ENCODE assay signal across 29 mouse cellular contexts in genomic region chr3:108737761-108738160, GRCm38 (mm10). TPM values are rescaled to one million over a fixed set of nuclear protein-coding genes. Genes with fewer than 3 reads are reported as not detected.
DNase-seq lines count a peak whose midpoint lies in the region; ATAC-seq and TF ChIP-seq lines count a peak whose summit lies in the region.
"Had no signal": no experiment of that assay in that cellular context is flagged by ENCODE, and none has a peak within 500 bp of the region (broad histone marks: within the 10 kb centered on the region; RNA-seq: fewer than 3 reads in every experiment).

No protein-coding gene starts in this region.

- H3K36me3 ChIP-seq in CH12.LX (replicated peaks in 1 of 2; ENCODE audit: control insufficient read depth in 1 of 2, insufficient read depth in 1 of 2, low read length in 1 of 2): no peaks in the 10 kb centered on the region
- no peaks in the 10 kb centered on the region for H3K36me3 ChIP-seq in splenic B cell, adult 2 months (ENCODE audit: control insufficient read depth, insufficient read depth, low read length, poor library complexity, severe bottlenecking)
- H3K36me3 ChIP-seq: embryonic facial prominence, embryonic 15.5 days; hindbrain, embryonic 15.5 days; limb, embryonic 10.5 days; midbrain, embryonic 15.5 days; neural tube, embryonic 13.5 days had no signal

- no peaks in the 10 kb centered on the region for H3K79me2 ChIP-seq in CH12.LX (replicated peaks; ENCODE audit: control insufficient read depth, extremely low read depth, insufficient read depth, poor library complexity, severe bottlenecking)

- peaks cover 6 to 27% of the 10 kb centered on the region in 2 experiments for H3K4me1 ChIP-seq in CH12.LX (ENCODE audit: control insufficient read depth in 1 of 2, insufficient read depth in 2 of 2)
- H3K4me1 ChIP-seq: hindbrain, embryonic 15.5 days; midbrain, embryonic 15.5 days; neural tube, embryonic 13.5 days had no signal

- H3K27me3 ChIP-seq in CH12.LX (replicated peaks): peaks cover 14% of the 10 kb centered on the region
- no peaks in the 10 kb centered on the region for H3K27me3 ChIP-seq in splenic B cell, adult 2 months (ENCODE audit: control insufficient read depth, insufficient read depth, low read length, poor library complexity, severe bottlenecking)
- H3K27me3 ChIP-seq: embryonic facial prominence, embryonic 15.5 days; hindbrain, embryonic 15.5 days; midbrain, embryonic 15.5 days; neural tube, embryonic 13.5 days had no signal

- H3K4me2 ChIP-seq in CH12.LX (ENCODE audit: insufficient read depth, low read depth, poor library complexity, severe bottlenecking): peak overlapping the region; percentile 40; the same call in 1 of the 2 replicates
- H3K4me2 ChIP-seq: embryonic facial prominence, embryonic 15.5 days; hindbrain, embryonic 15.5 days; midbrain, embryonic 15.5 days; neural tube, embryonic 13.5 days had no signal

- TF ChIP-seq POLR2A in CH12.LX (IDR thresholded peaks at IDR 0.05; ENCODE audit: low read depth, low read length): no peak

- no peak for TF ChIP-seq RAD21 in CH12.LX (IDR thresholded peaks at IDR 0.05; ENCODE audit: low read depth, low read length)

- in situ Hi-C loops in CH12.LX (cut with MboI; ENCODE audit: low pct_ligation_motif_present, low pct_unique_long_range_greater_than_20kb, low sequenced_read_pairs): no loop called here

- peak; percentile 70 for DNase-seq in CH12.LX (ENCODE audit: extremely low read depth)
- peak; percentile 61 for DNase-seq in R1 (ENCODE audit: low read depth, low spot score)
- DNase-seq in splenic B cell, adult 2 months (ENCODE audit: low read depth, low spot score): peak; percentile 20
- DNase-seq in retina, postnatal 1 day: no peak
- DNase-seq in cerebellum, postnatal 14 days: no peak
- DNase-seq: adrenal gland, adult 2 months; cerebellum, adult 18-20 months; cerebellum, postnatal 25 days; gastrocnemius, postnatal 14 days; heart, adult 2 months; heart, postnatal 36 days; kidney, adult 9 months; kidney, postnatal 14 days; liver; right cerebral cortex, adult 18-20 months had no signal

- H3K4me3 ChIP-seq in CH12.LX (replicated peaks in 1 of 3; ENCODE audit: low read depth in 2 of 3, low read length in 2 of 3, poor library complexity in 1 of 3): no peak overlapping the region
- H3K4me3 ChIP-seq: embryonic facial prominence, embryonic 15.5 days; heart, adult 2 months; hindbrain, embryonic 15.5 days; limb, embryonic 10.5 days; midbrain, embryonic 15.5 days; myocyte; neural tube, embryonic 13.5 days had no signal

- ATAC-seq in inflammation-experienced regulatory T-cells, adult 6 months: peak; percentile 64
- no peak for ATAC-seq in cerebellum, adult (ENCODE audit: insufficient number of reproducible peaks, low FRiP score, low TSS enrichment)
- ATAC-seq: forebrain, embryonic 14.5 days; intestine, embryonic 16.5 days; midbrain, embryonic 15.5 days had no signal

- peak; percentile 74 for TF ChIP-seq EP300 in CH12.LX (IDR thresholded peaks at IDR 0.05; ENCODE audit: low read length)

- TF ChIP-seq CTCF in CH12.LX (conservative IDR thresholded peaks at IDR 0.05 in 1 of 2, IDR thresholded peaks at IDR 0.05 in 1 of 2; ENCODE audit: low read depth in 2 of 2, low read length in 2 of 2): no peak

- dilution Hi-C loops in CH12.LX (cut with MboI; ENCODE audit: extremely low pct_ligation_motif_present, extremely low pct_unique_long_range_greater_than_20kb, low sequenced_read_pairs): no loop called here

- no peak overlapping the region for H3K27ac ChIP-seq in CH12.LX (ENCODE audit: insufficient read depth, low read depth)
- H3K27ac ChIP-seq: embryonic facial prominence, embryonic 15.5 days; heart, adult 2 months; hindbrain, embryonic 15.5 days; limb, embryonic 10.5 days; midbrain, embryonic 15.5 days; neural tube, embryonic 13.5 days had no signal

- no peak overlapping the region for H3K9ac ChIP-seq in CH12.LX (ENCODE audit: insufficient read depth, low read depth)
- H3K9ac ChIP-seq: embryonic facial prominence, embryonic 15.5 days; hindbrain, embryonic 15.5 days; midbrain, embryonic 15.5 days; neural tube, embryonic 13.5 days had no signal

- peaks cover 2% of the 10 kb centered on the region for H3K9me3 ChIP-seq in CH12.LX (replicated peaks; ENCODE audit: low read length)
- H3K9me3 ChIP-seq: embryonic facial prominence, embryonic 15.5 days; hindbrain, embryonic 15.5 days; midbrain, embryonic 15.5 days; neural tube, embryonic 13.5 days had no signal

TF ChIP-seq in CH12.LX, 34 proteins besides CTCF, POLR2A, EP300 and RAD21:
- TF ChIP-seq ELF1 (IDR thresholded peaks at IDR 0.05; ENCODE audit: low read depth, low read length): no peak
- TF ChIP-seq JUN (IDR thresholded peaks at IDR 0.05; ENCODE audit: insufficient read depth, low read depth, low read length): peak; percentile 64; the same call in 1 of the 2 replicates
- TF ChIP-seq USF1 (IDR thresholded peaks at IDR 0.05; ENCODE audit: low read depth, low read length): no peak
- TF ChIP-seq SMC3 (IDR thresholded peaks at IDR 0.05; ENCODE audit: low read depth, low read length): no peak
- TF ChIP-seq MXI1 (IDR thresholded peaks at IDR 0.05; ENCODE audit: low read depth, low read length): no peak
- peak; percentile 53; the same call in 1 of the 2 replicates for TF ChIP-seq MYC (IDR thresholded peaks at IDR 0.05; ENCODE audit: low read depth, low read length)
- TF ChIP-seq E2F4 (IDR thresholded peaks at IDR 0.05; ENCODE audit: insufficient replicate concordance, low read depth, low read length): no peak
- no peak for TF ChIP-seq TCF12 (IDR thresholded peaks at IDR 0.05; ENCODE audit: low read depth, low read length)
- TF ChIP-seq CHD1 (IDR thresholded peaks at IDR 0.05; ENCODE audit: low read depth, low read length): no peak
- TF ChIP-seq PAX5 (IDR thresholded peaks at IDR 0.05; ENCODE audit: low read length): no peak
- TF ChIP-seq JUND (conservative IDR thresholded peaks at IDR 0.05; ENCODE audit: low read depth, low read length): no peak; the same call in 1 of the 2 replicates
- TF ChIP-seq MAX (IDR thresholded peaks at IDR 0.05; ENCODE audit: low read length): no peak
- no peak for TF ChIP-seq KAT2A (IDR thresholded peaks at IDR 0.05; ENCODE audit: insufficient replicate concordance, low read length)
- no peak for TF ChIP-seq TBP (conservative IDR thresholded peaks at IDR 0.05; ENCODE audit: low read depth, low read length)
- no peak for TF ChIP-seq ZC3H11A (IDR thresholded peaks at IDR 0.05; ENCODE audit: low read depth, low read length)
- no peak for TF ChIP-seq CHD2 (IDR thresholded peaks at IDR 0.05; ENCODE audit: low read length)
- no peak for TF ChIP-seq ZNF384 (IDR thresholded peaks at IDR 0.05; ENCODE audit: low read depth, low read length)
- TF ChIP-seq ETS1 (conservative IDR thresholded peaks at IDR 0.05; ENCODE audit: low read depth, low read length): peak; percentile 14; the same call in 1 of the 2 replicates

RNA-seq across cellular contexts. Expression of gene Aknad1, which starts 1.7 kb away (rescaled TPM):
- total RNA-seq in CH12.LX (2012; rRNA removed) (not detected in 2 replicates), CH12.LX (2014; rRNA removed) (not detected in 2 replicates)
- not detected in 2 replicates for polyA plus RNA-seq in CH12.LX (2012; ENCODE audit: insufficient read length, low read depth)
- not detected for polyA plus RNA-seq in inflammation-experienced regulatory T-cells, adult 6 months (2017; shearing (Covaris generic))
- total RNA-seq: adrenal gland, adult 2 months; heart, postnatal 36 days; layer of hippocampus, adult 18-20 months; left cerebral cortex, adult 8-10 months had no signal
- polyA plus RNA-seq: adrenal gland, adult 2 months; forebrain, embryonic 14.5 days; heart, embryonic 14.5 days; hindbrain, embryonic 15.5 days; lung, embryonic 16.5 days; midbrain, embryonic 15.5 days; neural tube, embryonic 13.5 days had no signal

RNA-seq across cellular contexts. Expression of gene Gpsm2, which starts 15.7 kb away (rescaled TPM):
- total RNA-seq in CH12.LX (2012; rRNA removed) (8.5 and 9.7 TPM in 2 replicates), CH12.LX (2014; rRNA removed) (10.4 TPM in 2 replicates)
- polyA plus RNA-seq in CH12.LX (2012; ENCODE audit: insufficient read length, low read depth): 7.5 and 11.2 TPM in 2 replicates
- 10 to 100 TPM in 1 of 3 experiments, 1 to 10 TPM in 2; 2.0 to 11.4 (median 6.5) TPM for polyA plus RNA-seq in inflammation-experienced regulatory T-cells, adult 6 months (2017; shearing (Covaris generic))

Comparison
In these comparisons a context has a peak if more than half of its experiments do, and no peak if none do; other contexts are left out.
1. DNase-seq: peak in CH12.LX (single experiment), R1 (single experiment) and splenic B cell, adult 2 months (single experiment); none in retina, postnatal 1 day (single experiment) and cerebellum, postnatal 14 days (0 of 2).